Mouse (Mus musculus): ENCODE measurements at regions not wholly inside any gene's neighbourhood (a gene's known extent, or its start where the extent isn't known, plus 50 kb on each side); places are given as distances from the start of the nearest gene placed in this dataset.

DNA sequence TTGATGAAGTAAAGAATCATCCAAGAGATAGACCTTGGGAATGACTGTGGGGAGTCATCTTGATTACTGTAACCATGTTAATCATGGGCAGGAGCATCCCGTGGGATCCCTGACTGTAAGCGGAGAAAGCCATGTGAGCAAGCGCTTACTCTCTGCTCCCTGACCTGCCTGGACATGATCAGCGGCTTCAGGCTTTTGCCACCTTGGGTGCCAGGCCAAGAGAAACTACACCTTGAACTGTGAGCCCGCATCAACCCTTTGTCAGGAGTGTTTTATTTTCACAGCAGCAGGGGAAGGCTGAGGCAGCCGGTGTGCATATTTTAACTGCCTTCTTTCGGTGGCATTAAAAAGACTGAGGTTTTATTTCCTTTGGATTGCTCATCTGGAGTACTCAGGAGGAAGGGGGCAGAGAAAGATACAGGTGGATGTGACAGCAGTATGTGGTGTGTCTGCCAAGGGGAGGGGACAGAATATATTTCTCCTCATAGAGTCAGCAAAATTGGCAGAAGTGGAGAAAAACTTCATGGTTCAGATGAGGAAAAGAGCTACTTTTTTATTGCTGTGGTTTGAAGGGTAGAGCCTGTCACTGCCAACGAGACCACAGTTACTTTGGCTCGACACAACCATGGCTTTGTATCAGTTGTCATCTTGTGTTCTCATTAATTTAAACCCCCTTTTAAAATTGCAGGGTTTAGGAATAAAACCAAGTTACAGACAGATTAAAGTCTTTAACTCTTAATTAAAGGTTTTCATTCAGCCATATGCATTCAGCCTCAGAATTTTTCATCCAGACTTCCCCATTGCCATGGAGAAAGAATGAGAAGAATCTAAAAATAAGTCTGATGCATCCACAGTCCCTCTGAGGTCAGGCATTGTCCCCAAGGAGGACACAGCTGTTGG lies 208.1 kb upstream of the Ercc4 start:
- TF ChIP-seq CTCF (IDR thresholded peaks at IDR 0.05; ENCODE audit: control insufficient read depth, insufficient read depth, insufficient replicate concordance, low read depth, low read length): no peak
- no peak for TF ChIP-seq POLR2A (IDR thresholded peaks at IDR 0.05; ENCODE audit: control insufficient read depth, low read depth, low read length)
